Mouse (Mus musculus): Measurements from ENCODE around the gene Atxn7l1. TPM values are rescaled to one million over a fixed set of nuclear protein-coding genes. Genes with fewer than 3 reads are reported as not detected.

Gene Atxn7l1
- 29.1 and 58.7 TPM in 2 replicates for total RNA-seq (2017)

GRCm38 (mm10) chr12:33147497-33148267 lies at the start of gene Atxn7l1:
Gene Atxn7l1, plus strand, starts transcription at chr12:33147693.
- ATAC-seq (replicated peaks in 1 of 2; ENCODE audit: insufficient read depth in 1 of 2, low FRiP score in 2 of 2, low TSS enrichment in 1 of 2, low read depth in 1 of 2, poor library complexity in 2 of 2, severe bottlenecking in 2 of 2) = peak; percentile 86 to 91

GRCm38 (mm10) chr12:33101627-33102026 lies 45.9 kb upstream of the Atxn7l1 start:
- no peak for ATAC-seq (replicated peaks in 1 of 2; ENCODE audit: insufficient read depth in 1 of 2, low FRiP score in 2 of 2, low TSS enrichment in 1 of 2, low read depth in 1 of 2, poor library complexity in 2 of 2, severe bottlenecking in 2 of 2)

GRCm38 (mm10) chr12:33102342-33103115 lies 45.0 kb upstream of the Atxn7l1 start:
- no peak for ATAC-seq (replicated peaks in 1 of 2; ENCODE audit: insufficient read depth in 1 of 2, low FRiP score in 2 of 2, low TSS enrichment in 1 of 2, low read depth in 1 of 2, poor library complexity in 2 of 2, severe bottlenecking in 2 of 2)

- ATAC-seq (replicated peaks in 1 of 2; ENCODE audit: insufficient read depth in 1 of 2, low FRiP score in 2 of 2, low TSS enrichment in 1 of 2, low read depth in 1 of 2, poor library complexity in 2 of 2, severe bottlenecking in 2 of 2) = no peak
These were observed 41.8 kb upstream of the Atxn7l1 start for GRCm38 (mm10) chr12:33105724-33106123.

- no peak for ATAC-seq (replicated peaks in 1 of 2; ENCODE audit: insufficient read depth in 1 of 2, low FRiP score in 2 of 2, low TSS enrichment in 1 of 2, low read depth in 1 of 2, poor library complexity in 2 of 2, severe bottlenecking in 2 of 2)
These were observed 40.9 kb upstream of the Atxn7l1 start for GRCm38 (mm10) chr12:33106438-33107167.

GRCm38 (mm10) chr12:33109531-33109930 lies 38.0 kb upstream of the Atxn7l1 start:
- peak; percentile 63 to 86; a peak in 3 of 4 replicates for ATAC-seq (replicated peaks in 1 of 2; ENCODE audit: insufficient read depth in 1 of 2, low FRiP score in 2 of 2, low TSS enrichment in 1 of 2, low read depth in 1 of 2, poor library complexity in 2 of 2, severe bottlenecking in 2 of 2)

- 0 out of 4 replicates have a peak, but pooled peaks have one; percentile 6 to 16 for ATAC-seq (replicated peaks in 1 of 2; ENCODE audit: insufficient read depth in 1 of 2, low FRiP score in 2 of 2, low TSS enrichment in 1 of 2, low read depth in 1 of 2, poor library complexity in 2 of 2, severe bottlenecking in 2 of 2)
These were observed 36.5 kb upstream of the Atxn7l1 start for GRCm38 (mm10) chr12:33110894-33111471.

- peak; percentile 17 to 32; a peak in 3 of 4 replicates for ATAC-seq (replicated peaks in 1 of 2; ENCODE audit: insufficient read depth in 1 of 2, low FRiP score in 2 of 2, low TSS enrichment in 1 of 2, low read depth in 1 of 2, poor library complexity in 2 of 2, severe bottlenecking in 2 of 2)
These were observed 28.7 kb upstream of the Atxn7l1 start for GRCm38 (mm10) chr12:33118624-33119301.

- ATAC-seq (replicated peaks in 1 of 2; ENCODE audit: insufficient read depth in 1 of 2, low FRiP score in 2 of 2, low TSS enrichment in 1 of 2, low read depth in 1 of 2, poor library complexity in 2 of 2, severe bottlenecking in 2 of 2) = 0 out of 4 replicates have a peak, but pooled peaks of 1 of the 2 experiments have one; percentile 17
These were observed 21.8 kb upstream of the Atxn7l1 start for GRCm38 (mm10) chr12:33125594-33126227.

- no peak for ATAC-seq (replicated peaks in 1 of 2; ENCODE audit: insufficient read depth in 1 of 2, low FRiP score in 2 of 2, low TSS enrichment in 1 of 2, low read depth in 1 of 2, poor library complexity in 2 of 2, severe bottlenecking in 2 of 2)
These were observed 21.2 kb upstream of the Atxn7l1 start for GRCm38 (mm10) chr12:33126243-33126642.

GRCm38 (mm10) chr12:33128121-33128520 lies 19.4 kb upstream of the Atxn7l1 start:
- no peak for ATAC-seq (replicated peaks in 1 of 2; ENCODE audit: insufficient read depth in 1 of 2, low FRiP score in 2 of 2, low TSS enrichment in 1 of 2, low read depth in 1 of 2, poor library complexity in 2 of 2, severe bottlenecking in 2 of 2)

GRCm38 (mm10) chr12:33128702-33129101 lies 18.8 kb upstream of the Atxn7l1 start:
- no peak for ATAC-seq (replicated peaks in 1 of 2; ENCODE audit: insufficient read depth in 1 of 2, low FRiP score in 2 of 2, low TSS enrichment in 1 of 2, low read depth in 1 of 2, poor library complexity in 2 of 2, severe bottlenecking in 2 of 2)

- ATAC-seq (replicated peaks in 1 of 2; ENCODE audit: insufficient read depth in 1 of 2, low FRiP score in 2 of 2, low TSS enrichment in 1 of 2, low read depth in 1 of 2, poor library complexity in 2 of 2, severe bottlenecking in 2 of 2) = no peak
These were observed 18.1 kb upstream of the Atxn7l1 start for GRCm38 (mm10) chr12:33129410-33129809.

GRCm38 (mm10) chr12:33130401-33130800 lies 17.1 kb upstream of the Atxn7l1 start:
- ATAC-seq (replicated peaks in 1 of 2; ENCODE audit: insufficient read depth in 1 of 2, low FRiP score in 2 of 2, low TSS enrichment in 1 of 2, low read depth in 1 of 2, poor library complexity in 2 of 2, severe bottlenecking in 2 of 2) = no peak

- peak; percentile 63 to 85 for ATAC-seq (replicated peaks in 1 of 2; ENCODE audit: insufficient read depth in 1 of 2, low FRiP score in 2 of 2, low TSS enrichment in 1 of 2, low read depth in 1 of 2, poor library complexity in 2 of 2, severe bottlenecking in 2 of 2)
These were observed 15.7 kb upstream of the Atxn7l1 start for GRCm38 (mm10) chr12:33131796-33132195.

GRCm38 (mm10) chr12:33137857-33138256 lies 9.6 kb upstream of the Atxn7l1 start:
- ATAC-seq (replicated peaks in 1 of 2; ENCODE audit: insufficient read depth in 1 of 2, low FRiP score in 2 of 2, low TSS enrichment in 1 of 2, low read depth in 1 of 2, poor library complexity in 2 of 2, severe bottlenecking in 2 of 2) = no peak

Measured in hematopoietic stem cell, adult 5-6 weeks (primary cell).